Mouse (Mus musculus) limb, embryonic 14.5 days (tissue): ENCODE data around the gene Pvalb. TPM values are rescaled to one million over a fixed set of nuclear protein-coding genes. Genes with fewer than 3 reads are reported as not detected.

Experiments
- ATAC-seq: fragments of 200-750 bp; cut with Nextera tagmentation; 2 replicates; pipeline ENCODE4 v1.8.0; 2017; ENCODE audit warnings: low read depth, moderate number of reproducible peaks, moderate TSS enrichment; ENCODE audit not compliant: low FRiP score
- DNase-seq: peaks from one replicate; pipeline ENCODE4 v3.0.0-alpha.2; 2015; ENCODE audit warnings: low spot score
- H3K27ac ChIP-seq: fragments of 300-500 bp; sonication (generic); replicated peaks from 2 replicates; pipeline ENCODE4 v1.5.1; 2014; ENCODE audit warnings: low read depth, mild to moderate bottlenecking, low read length, moderate library complexity, mixed read lengths
- H3K27me3 ChIP-seq: fragments of 300-500 bp; sonication (generic); 2 replicates; pipeline ENCODE4 v1.6.1; 2014; ENCODE audit warnings: low read length, mixed read lengths; ENCODE audit not compliant: control insufficient read depth, insufficient read depth
- H3K36me3 ChIP-seq: fragments of 300-500 bp; sonication (generic); 2 replicates; pipeline ENCODE4 v1.6.1; 2014; ENCODE audit warnings: mild to moderate bottlenecking, low read length, moderate library complexity, mixed read lengths; ENCODE audit not compliant: control insufficient read depth, insufficient read depth
- H3K4me1 ChIP-seq: fragments of 300-500 bp; sonication (generic); 2 replicates; pipeline ENCODE4 v1.6.1; 2014; ENCODE audit warnings: antibody characterized with exemption, low read length, mixed read lengths; ENCODE audit not compliant: control insufficient read depth, insufficient read depth
- H3K4me2 ChIP-seq: fragments of 300-500 bp; sonication (generic); replicated peaks from 2 replicates; pipeline ENCODE4 v1.6.1; 2014; ENCODE audit warnings: low read depth, mild to moderate bottlenecking, low read length, moderate library complexity; ENCODE audit not compliant: severe bottlenecking
- H3K4me3 ChIP-seq: fragments of 300-500 bp; sonication (generic); replicated peaks from 2 replicates; pipeline ENCODE4 v1.5.1; 2014; ENCODE audit warnings: low read length
- H3K9ac ChIP-seq: fragments of 300-500 bp; sonication (generic); 2 replicates; pipeline ENCODE4 v1.6.1; 2014; ENCODE audit warnings: mild to moderate bottlenecking, low read depth, low read length, moderate library complexity; ENCODE audit not compliant: severe bottlenecking
- H3K9me3 ChIP-seq: fragments of 300-500 bp; sonication (generic); 2 replicates; pipeline ENCODE4 v1.6.1; 2016; ENCODE audit warnings: low read length; ENCODE audit not compliant: control insufficient read depth
- POLR2A ChIP-seq: fragments of 200-500 bp; IDR thresholded peaks from 2 replicates; pipeline ENCODE4 v1.8.0; 2012; ENCODE audit warnings: inconsistent platforms, mild to moderate bottlenecking, moderate library complexity, borderline replicate concordance; ENCODE audit not compliant: insufficient read depth, insufficient read length; ENCODE audit errors: extremely low read depth
- WGBS: fragments of 180-500 bp; shearing (Covaris S2); extraction: QIAGEN DNeasy Blood & Tissue Kit; methylation state at CpG from one replicate; pipeline ENCODE4 v1.1.7; 2014; 5-methylcytosine and 5-hydroxymethylcytosine counted together
- polyA plus RNA-seq, 2 experiments: library from polyadenylated mRNA; depleted of rRNA in 1 of 2; stranded (reverse) in 1 of 2; unstranded in 1 of 2; fragments of >200 nt; fragmentation: Nextera tagmentation in 1 of 2; extraction: Ambion mirVana in 1 of 2; gene quantifications; 2 replicates each; pipeline versions ENCODE4 v1.2.1 to v1.2.3; 2012 to 2014

Gene Pvalb
- polyA plus RNA-seq, 2 experiments: 0.16 TPM; not detected in 1

DNA sequence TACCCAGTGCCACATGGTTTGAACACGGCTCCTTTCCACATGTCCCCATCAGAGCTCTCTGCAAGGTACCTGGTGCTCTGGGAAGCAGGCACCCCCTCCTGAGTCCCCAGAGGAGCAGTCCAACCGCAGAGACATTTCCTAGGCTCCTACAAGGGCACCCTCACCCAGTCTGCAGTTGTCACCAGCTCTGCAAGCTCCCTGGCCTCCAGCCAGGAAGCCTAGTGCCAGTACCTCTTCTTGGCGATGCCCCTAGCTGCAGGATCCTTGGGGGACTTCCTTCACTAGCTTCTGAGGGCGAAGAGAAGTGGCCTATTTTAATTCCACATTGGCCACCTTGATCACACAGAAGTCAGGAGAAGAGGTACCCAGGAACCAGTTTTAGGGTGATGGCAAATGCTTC is 48.4 kb downstream of the Pvalb start:
- no peak overlapping the region for H3K27ac ChIP-seq
- no peak overlapping the region for H3K4me2 ChIP-seq
- no peaks in the 10 kb centered on the region for H3K9me3 ChIP-seq
- TF ChIP-seq POLR2A: no peak
- H3K4me3 ChIP-seq: no peak overlapping the region
- no peak overlapping the region for H3K9ac ChIP-seq
- H3K36me3 ChIP-seq: peaks cover 4% of the 10 kb centered on the region; the same call in 1 of the 2 replicates
- H3K4me1 ChIP-seq: no peaks in the 10 kb centered on the region
- no peaks in the 10 kb centered on the region for H3K27me3 ChIP-seq
- 72% methylated on average over 4 of the region's 4 CpGs for WGBS
- DNase-seq (no peak), ATAC-seq (no peak)

GRCm38 (mm10) chr15:78157330-78157729 is 48.9 kb downstream of the Pvalb start:
- H3K4me3 ChIP-seq: no peak overlapping the region
- peaks cover 4% of the 10 kb centered on the region; the same call in 1 of the 2 replicates for H3K36me3 ChIP-seq
- TF ChIP-seq POLR2A: no peak
- no peaks in the 10 kb centered on the region for H3K4me1 ChIP-seq
- H3K9ac ChIP-seq: no peak overlapping the region
- no peak overlapping the region for H3K4me2 ChIP-seq
- no peak overlapping the region for H3K27ac ChIP-seq
- ATAC-seq (no peak), DNase-seq (no peak)
- 80% methylated on average over 8 of the region's 8 CpGs for WGBS
- no peaks in the 10 kb centered on the region for H3K9me3 ChIP-seq
- H3K27me3 ChIP-seq: no peaks in the 10 kb centered on the region

GRCm38 (mm10) chr15:78155421-78155820 is 50.8 kb downstream of the Pvalb start:
- H3K27me3 ChIP-seq: no peaks in the 10 kb centered on the region
- no peaks in the 10 kb centered on the region for H3K9me3 ChIP-seq
- 86% methylated on average over 6 of the region's 6 CpGs for WGBS
- 0 out of 2 replicates have a peak, but pooled peaks cover 4% of the 10 kb centered on the region for H3K36me3 ChIP-seq
- H3K4me1 ChIP-seq: no peaks in the 10 kb centered on the region
- DNase-seq (no peak), ATAC-seq (no peak)
- H3K4me2 ChIP-seq: no peak overlapping the region
- H3K27ac ChIP-seq: no peak overlapping the region
- TF ChIP-seq POLR2A: no peak
- no peak overlapping the region for H3K4me3 ChIP-seq
- H3K9ac ChIP-seq: no peak overlapping the region

- Histone ChIP-seq H3K4me3 (no peak overlapping the region), H3K9ac (no peak overlapping the region), H3K27ac (no peak overlapping the region), H3K36me3 (no peaks in the 10 kb centered on the region), H3K4me2 (no peak overlapping the region), H3K9me3 (no peaks in the 10 kb centered on the region), H3K27me3 (no peaks in the 10 kb centered on the region), H3K4me1 (no peaks in the 10 kb centered on the region)
- no peak for ATAC-seq
- no peak for TF ChIP-seq POLR2A
- peak; percentile 12 for DNase-seq
- WGBS: 59% methylated on average over 11 of the region's 11 CpGs
Measured at GRCm38 (mm10) chr15:78153045-78153775, 53.0 kb downstream of the Pvalb start.

DNA sequence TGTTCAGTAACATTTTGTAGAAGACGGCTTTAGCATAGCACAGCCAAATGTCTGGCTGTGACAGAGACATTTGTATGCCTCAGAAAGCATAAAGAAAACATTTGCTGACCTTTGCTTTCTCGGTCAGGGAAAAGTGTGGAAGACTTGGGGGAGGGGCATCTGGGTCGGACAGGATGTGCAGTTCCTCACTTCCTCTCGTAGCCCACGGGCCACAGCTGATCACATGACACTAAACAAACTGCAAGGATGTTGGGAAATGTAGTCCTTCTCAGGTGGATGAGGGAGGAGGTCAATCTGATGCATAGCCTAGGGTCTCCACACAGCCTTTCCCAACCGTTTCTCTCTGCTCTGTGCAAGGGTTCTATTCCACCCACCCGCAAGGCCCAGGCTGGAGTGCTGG is 57.6 kb downstream of the Pvalb start:
- Histone ChIP-seq H3K4me2 (no peak overlapping the region), H3K4me3 (no peak overlapping the region), H3K27ac (no peak overlapping the region), H3K4me1 (no peaks in the 10 kb centered on the region), H3K27me3 (no peaks in the 10 kb centered on the region), H3K9ac (no peak overlapping the region), H3K36me3 (no peaks in the 10 kb centered on the region), H3K9me3 (no peaks in the 10 kb centered on the region)
- no peak for DNase-seq
- ATAC-seq: no peak
- 85% methylated on average over 7 of the region's 7 CpGs for WGBS
- no peak for TF ChIP-seq POLR2A

Other genes starting within 250 kb of the Pvalb start
- 9.6 and 11.9 TPM in 2 replicates for gene Foxred2, start 249.7 kb downstream of the Pvalb start, polyA plus RNA-seq (2012; rRNA removed)
- 5.6 and 7.1 TPM in 2 replicates for gene Foxred2, start 249.7 kb downstream of the Pvalb start, polyA plus RNA-seq (2014; fragmentation: Nextera tagmentation; extraction: Ambion mirVana)
- 198 and 204 TPM in 2 replicates for gene Eif3d, start 235.6 kb downstream of the Pvalb start, polyA plus RNA-seq (2012; rRNA removed)
- 177 and 188 TPM in 2 replicates for gene Eif3d, start 235.6 kb downstream of the Pvalb start, polyA plus RNA-seq (2014; fragmentation: Nextera tagmentation; extraction: Ambion mirVana)
- gene Cacng2, start 86.4 kb downstream of the Pvalb start, polyA plus RNA-seq (2012; rRNA removed): 0.03 TPM in 1 of 2 replicates, not detected in the other
- gene Cacng2, start 86.4 kb downstream of the Pvalb start, polyA plus RNA-seq (2014; fragmentation: Nextera tagmentation; extraction: Ambion mirVana): not detected in 2 replicates
- gene Ift27, start 32.3 kb downstream of the Pvalb start, polyA plus RNA-seq (2012; rRNA removed): 44.4 and 45.3 TPM in 2 replicates
- gene Ift27, start 32.3 kb downstream of the Pvalb start, polyA plus RNA-seq (2014; fragmentation: Nextera tagmentation; extraction: Ambion mirVana): 98.1 and 102 TPM in 2 replicates
- gene Ncf4, start 38.4 kb upstream of the Pvalb start, polyA plus RNA-seq (2012; rRNA removed): 4.0 and 4.1 TPM in 2 replicates
- gene Ncf4, start 38.4 kb upstream of the Pvalb start, polyA plus RNA-seq (2014; fragmentation: Nextera tagmentation; extraction: Ambion mirVana): 5.4 and 5.6 TPM in 2 replicates
- gene Csf2rb2, start 99.3 kb upstream of the Pvalb start, polyA plus RNA-seq (2012; rRNA removed): 1.6 and 2.6 TPM in 2 replicates
- 0.59 and 0.88 TPM in 2 replicates for gene Csf2rb2, start 99.3 kb upstream of the Pvalb start, polyA plus RNA-seq (2014; fragmentation: Nextera tagmentation; extraction: Ambion mirVana)
- gene Csf2rb, start 119.4 kb upstream of the Pvalb start, polyA plus RNA-seq (2012; rRNA removed): 4.0 and 7.8 TPM in 2 replicates
- 4.3 and 4.6 TPM in 2 replicates for gene Csf2rb, start 119.4 kb upstream of the Pvalb start, polyA plus RNA-seq (2014; fragmentation: Nextera tagmentation; extraction: Ambion mirVana)
- not detected in 2 replicates for gene Tex33, start 189.5 kb upstream of the Pvalb start, polyA plus RNA-seq (2012; rRNA removed)
- not detected in 2 replicates for gene Tex33, start 189.5 kb upstream of the Pvalb start, polyA plus RNA-seq (2014; fragmentation: Nextera tagmentation; extraction: Ambion mirVana)
- 8.3 and 9.1 TPM in 2 replicates for gene Tst, start 199.5 kb upstream of the Pvalb start, polyA plus RNA-seq (2012; rRNA removed)
- gene Tst, start 199.5 kb upstream of the Pvalb start, polyA plus RNA-seq (2014; fragmentation: Nextera tagmentation; extraction: Ambion mirVana): 12.4 and 12.8 TPM in 2 replicates
- gene Mpst, start 200.0 kb upstream of the Pvalb start, polyA plus RNA-seq (2012; rRNA removed): 53.8 and 78.4 TPM in 2 replicates
- 1.8 and 2.7 TPM in 2 replicates for gene Mpst, start 200.0 kb upstream of the Pvalb start, polyA plus RNA-seq (2014; fragmentation: Nextera tagmentation; extraction: Ambion mirVana)
- gene Kctd17, start 222.2 kb upstream of the Pvalb start, polyA plus RNA-seq (2012; rRNA removed): 149 and 212 TPM in 2 replicates
- 47.9 and 49.3 TPM in 2 replicates for gene Kctd17, start 222.2 kb upstream of the Pvalb start, polyA plus RNA-seq (2014; fragmentation: Nextera tagmentation; extraction: Ambion mirVana)